Mouse (Mus musculus) kidney, adult 11 months (tissue): Measurements from ENCODE around the gene Zfp106.

Source experiments
- DNase-seq: peaks from one replicate; pipeline ENCODE4 v3.0.0; 2022

Zfp106 gene

GRCm38 (mm10) chr2:120469715-120470114 is 93.9 kb downstream of the Zfp106 start:
- DNase-seq, result no peak

- no peak for DNase-seq
Measured at GRCm38 (mm10) chr2:120469220-120469619, 94.4 kb downstream of the Zfp106 start.

- DNase-seq, result no peak
Measured at GRCm38 (mm10) chr2:120468011-120468410, 95.6 kb downstream of the Zfp106 start.

- no peak for DNase-seq
Measured at GRCm38 (mm10) chr2:120465397-120465785, 98.3 kb downstream of the Zfp106 start.

GRCm38 (mm10) chr2:120464732-120465396 is 98.8 kb downstream of the Zfp106 start:
- DNase-seq, result no peak

- no peak for DNase-seq
Measured at GRCm38 (mm10) chr2:120464091-120464490, 99.6 kb downstream of the Zfp106 start.

- DNase-seq, result no peak
Measured at GRCm38 (mm10) chr2:120463328-120463727, 100.3 kb downstream of the Zfp106 start.

GRCm38 (mm10) chr2:120460216-120460615 is 103.4 kb downstream of the Zfp106 start:
- DNase-seq, result no peak
